Mouse (Mus musculus): ENCODE results near the gene Kctd2.

The Kctd2 gene

DNA sequence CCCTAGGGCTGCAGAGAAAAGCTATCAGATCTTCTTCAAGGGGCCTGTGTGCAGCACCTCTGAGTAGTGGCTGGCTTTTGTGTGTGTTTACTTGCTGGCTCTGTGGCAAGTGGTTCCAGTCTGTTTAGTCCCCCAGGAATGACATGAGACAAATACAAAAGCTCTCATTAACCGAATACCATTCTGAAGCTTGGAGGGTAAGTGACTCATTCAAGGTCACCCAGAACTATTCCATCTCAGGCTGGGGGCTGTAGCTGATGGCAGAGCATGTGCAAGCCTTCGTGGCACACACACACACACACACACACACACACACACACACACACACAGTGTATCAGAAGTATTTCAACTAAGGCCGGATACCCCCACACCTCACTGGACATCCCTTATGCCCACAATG, 19.8 kb upstream of the Kctd2 start:
- DNase-seq (ENCODE audit: extremely low spot score, low read depth, low spot score): no peak

DNA sequence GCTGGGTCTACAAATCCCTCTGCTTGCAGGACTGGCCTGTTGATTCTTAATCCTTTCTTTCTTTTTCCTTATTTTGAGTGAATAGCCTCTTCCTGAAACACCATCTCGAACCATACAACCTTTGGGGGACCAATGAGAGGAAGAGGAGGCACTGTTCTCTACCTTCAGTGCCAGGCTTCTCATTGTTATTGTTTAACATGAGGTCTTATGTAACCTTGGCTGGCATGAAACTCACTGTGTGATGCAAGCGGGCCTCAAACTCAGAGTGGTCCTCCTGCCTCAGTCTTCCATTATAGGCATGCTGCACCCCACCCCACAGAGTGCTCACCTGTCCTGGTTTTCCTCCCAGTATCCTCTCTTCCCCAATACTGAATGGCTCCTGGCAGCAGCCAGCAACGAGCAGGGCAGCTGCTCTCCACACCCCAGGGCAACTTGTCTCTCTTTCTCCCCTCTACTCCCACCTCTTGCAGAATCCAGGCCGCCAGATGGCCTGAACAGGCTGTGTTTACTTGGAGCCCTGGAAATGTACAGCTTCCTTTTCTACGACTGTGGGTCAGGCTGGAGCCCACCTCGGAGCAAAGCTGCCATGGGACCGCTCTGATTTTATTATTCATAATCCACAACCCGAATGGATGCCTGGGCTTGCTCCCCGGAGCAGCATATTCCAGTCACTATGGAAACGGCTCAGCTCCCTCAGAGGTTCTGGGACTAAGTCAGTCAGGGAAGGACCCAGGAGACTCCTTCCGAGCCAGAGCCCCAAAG, 19.1 kb upstream of the Kctd2 start:
- DNase-seq (ENCODE audit: extremely low spot score, low read depth, low spot score): no peak

DNA sequence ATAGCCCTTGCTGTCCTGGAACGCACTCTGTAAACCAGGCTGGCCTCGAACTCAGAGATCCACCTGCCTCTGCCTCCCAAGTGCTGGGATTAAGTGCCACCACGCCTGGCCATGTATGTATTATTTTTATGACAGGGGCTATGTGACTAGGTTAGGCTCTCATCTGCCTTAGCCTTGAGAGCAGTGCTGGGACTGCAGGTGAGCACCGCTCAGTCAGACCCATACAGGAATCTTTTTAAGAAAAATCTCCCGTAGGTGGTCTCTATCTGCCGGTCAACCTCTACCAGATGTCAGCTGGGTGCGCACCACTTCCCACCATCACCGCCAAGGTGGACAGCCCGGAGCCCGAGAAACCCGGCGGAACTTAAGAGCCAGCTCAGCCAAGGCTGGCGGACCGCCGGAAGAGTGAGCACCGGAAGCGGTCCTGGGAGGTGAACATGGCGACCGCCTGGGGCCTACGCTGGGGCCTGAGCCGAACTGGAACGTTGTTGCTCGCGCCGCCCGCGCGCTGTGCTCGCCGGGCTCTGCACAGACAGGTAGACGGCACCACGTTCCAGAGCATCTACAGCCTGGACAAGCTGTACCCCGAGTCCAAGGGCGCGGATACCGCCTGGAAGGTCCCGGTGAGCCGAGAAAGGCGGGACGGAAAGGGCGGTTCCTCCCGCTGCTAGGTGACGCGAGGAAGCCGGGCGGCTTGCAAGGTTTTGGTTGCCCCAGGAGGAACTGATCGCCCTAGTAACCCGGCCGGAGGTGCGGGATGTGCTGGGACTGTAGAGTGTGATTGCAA, 16.4 kb upstream of the Kctd2 start, which contains the start of gene Mrpl58:
TSS of gene Mrpl58 (plus strand) at position 415 of the 787 bp plus-strand sequence.
- DNase-seq (ENCODE audit: extremely low spot score, low read depth, low spot score): no peak

DNA sequence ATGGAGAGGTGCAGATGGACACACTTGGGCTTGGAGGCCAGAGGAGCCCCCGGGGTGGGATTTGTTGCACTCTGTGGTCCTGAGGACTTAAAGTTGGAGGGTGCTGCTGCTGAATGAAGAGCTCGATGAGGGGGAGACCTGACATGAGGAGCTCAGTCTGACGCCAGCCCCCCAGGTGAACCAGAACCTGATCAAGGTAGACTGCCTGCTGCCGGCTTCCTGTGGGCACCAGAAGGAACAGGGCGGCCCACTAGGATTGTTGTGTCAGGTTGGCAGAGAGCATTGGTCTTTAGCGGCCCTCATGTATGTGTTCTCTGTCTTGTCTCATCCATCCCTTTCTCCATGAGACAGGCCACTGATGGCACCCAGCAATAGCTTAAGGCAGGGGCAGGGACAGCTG, 14.2 kb upstream of the Kctd2 start:
- no peak for DNase-seq (ENCODE audit: extremely low spot score, low read depth, low spot score)

DNA sequence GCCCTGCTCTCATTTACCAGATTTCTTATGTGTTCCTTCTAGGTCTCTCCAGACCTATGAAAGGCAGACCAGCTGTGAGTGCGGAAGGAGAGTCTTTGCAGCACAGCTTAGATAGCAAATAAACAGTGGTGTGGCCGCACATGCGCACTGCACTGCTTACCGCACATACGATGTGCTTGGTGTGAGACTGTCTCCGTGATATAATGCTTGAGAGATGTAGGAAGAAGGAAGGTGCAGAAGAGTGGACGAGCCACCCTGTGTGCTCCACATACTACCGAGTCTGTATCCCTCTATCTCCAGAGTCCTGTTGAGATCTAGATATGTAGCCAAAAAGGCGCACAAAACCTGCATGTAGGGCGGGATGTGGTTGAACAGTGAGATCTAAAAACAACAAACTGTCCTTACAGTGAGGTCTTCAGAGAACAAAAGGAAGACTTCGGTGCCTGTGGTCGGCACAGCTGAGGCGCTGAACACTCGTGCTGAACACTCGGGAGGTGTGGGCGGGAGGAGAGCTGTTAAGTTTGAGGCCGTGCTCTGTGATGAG, 13.0 kb upstream of the Kctd2 start:
- no peak for DNase-seq (ENCODE audit: extremely low spot score, low read depth, low spot score)

DNA sequence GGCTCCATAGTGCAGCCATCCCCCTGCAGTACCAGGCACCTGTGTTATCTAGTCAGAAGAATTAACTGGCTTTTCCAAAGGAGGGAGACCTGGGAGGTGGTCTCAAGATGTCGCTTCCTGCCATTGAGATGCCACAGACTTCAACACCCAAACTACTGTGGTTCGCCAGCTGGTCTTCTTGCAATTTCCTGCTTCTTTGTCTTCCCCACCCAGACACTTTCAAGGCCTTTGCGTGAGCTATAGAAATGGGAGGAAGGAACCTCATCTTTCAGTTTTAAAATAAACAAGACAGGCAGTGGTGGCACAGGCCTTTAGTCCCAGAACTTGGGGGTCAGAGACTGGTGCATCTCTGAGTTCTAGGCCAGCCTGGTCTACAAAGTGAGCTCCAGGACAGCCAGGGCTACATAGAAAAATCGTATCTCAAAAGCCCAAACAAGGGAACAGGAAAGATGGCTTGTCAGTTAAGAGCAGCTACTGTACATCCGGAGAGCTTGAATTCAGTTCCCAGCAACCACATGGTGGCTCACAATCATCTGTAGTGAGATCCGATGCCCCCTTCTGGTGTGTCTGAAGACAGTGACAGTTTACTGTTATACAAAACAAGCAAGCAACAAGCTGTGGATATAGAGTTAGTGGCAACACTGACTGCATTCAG, 11.5 kb upstream of the Kctd2 start:
- DNase-seq (ENCODE audit: extremely low spot score, low read depth, low spot score): no peak

DNA sequence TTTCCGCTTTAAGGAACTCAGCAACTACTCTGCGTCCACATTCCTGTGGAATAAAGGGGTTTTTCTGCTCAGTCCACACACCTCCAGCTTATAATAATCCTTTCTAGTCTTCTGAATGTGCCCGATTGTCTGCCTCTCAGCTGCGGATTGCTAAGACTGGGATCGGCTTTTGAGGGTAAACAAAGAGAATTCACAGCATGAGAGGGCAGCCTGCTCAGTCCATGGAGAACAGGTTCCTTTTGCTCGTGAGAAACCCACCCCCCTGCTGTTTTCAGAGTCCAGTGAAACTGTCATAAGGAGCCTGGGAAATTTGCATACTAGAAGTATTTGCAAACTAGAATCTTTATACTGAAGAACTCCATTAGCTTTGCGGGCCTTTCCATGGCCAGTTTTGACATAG, 10.4 kb upstream of the Kctd2 start:
- no peak for DNase-seq (ENCODE audit: extremely low spot score, low read depth, low spot score)

DNA sequence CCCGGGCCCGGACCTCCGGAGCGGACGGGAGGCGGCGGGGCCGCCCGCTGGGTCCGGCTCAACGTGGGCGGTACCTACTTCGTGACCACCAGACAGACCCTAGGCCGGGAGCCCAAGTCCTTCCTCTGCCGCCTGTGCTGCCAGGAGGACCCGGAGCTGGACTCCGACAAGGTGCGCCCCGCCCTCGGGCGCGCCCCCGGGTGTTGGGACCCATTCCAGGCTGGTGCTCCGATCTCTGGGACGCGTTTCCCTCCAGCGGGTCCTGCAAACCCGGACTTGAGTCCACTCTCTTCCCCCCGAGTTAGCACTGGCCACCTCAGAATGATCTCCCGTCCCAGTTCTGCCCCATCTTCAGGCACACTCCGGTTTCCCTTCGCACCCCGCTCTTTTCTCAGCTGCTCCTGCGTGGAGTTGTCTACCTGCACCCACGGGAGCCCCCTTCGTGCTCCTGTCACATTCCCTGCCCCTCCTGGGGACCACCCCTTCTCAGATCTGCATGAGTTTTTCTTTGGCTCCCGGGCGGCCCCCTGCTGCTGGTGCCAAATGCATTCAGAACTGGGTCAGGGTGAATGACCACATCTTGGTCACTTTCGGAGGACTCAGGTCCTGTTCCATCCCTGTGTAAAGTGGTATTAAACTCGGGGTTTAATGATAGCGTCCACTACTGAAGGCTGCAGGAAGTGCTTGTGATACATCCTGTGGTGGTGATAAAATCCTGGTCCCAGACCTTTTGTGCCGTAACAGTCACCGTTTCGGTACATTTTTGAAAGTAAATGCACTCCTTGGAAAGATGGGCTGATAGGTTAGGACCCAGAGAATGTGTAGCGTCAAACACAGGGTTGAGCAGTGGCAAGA, 635 bp downstream of the Kctd2 start:
- no peak for DNase-seq (ENCODE audit: extremely low spot score, low read depth, low spot score)

DNA sequence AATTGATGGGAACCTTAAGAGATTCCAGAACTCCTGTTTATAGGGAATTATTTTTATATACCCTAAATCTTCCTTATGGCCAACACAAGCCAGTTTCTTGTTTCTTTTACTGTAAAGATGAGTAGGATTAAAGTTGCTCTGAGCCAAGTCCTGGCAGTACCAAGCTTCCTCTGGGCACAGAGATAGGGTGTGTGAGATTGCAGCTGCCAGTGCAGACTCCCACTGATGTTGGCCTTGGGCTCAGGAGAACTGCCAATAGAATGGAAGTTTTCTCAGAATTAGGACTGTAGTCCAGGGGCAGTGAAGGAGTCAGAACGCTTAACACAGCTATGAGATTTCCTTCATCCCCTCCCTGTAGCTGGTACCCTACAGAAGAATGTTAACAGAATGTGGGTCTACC, 1.4 kb downstream of the Kctd2 start:
- no peak for DNase-seq (ENCODE audit: extremely low spot score, low read depth, low spot score)

DNA sequence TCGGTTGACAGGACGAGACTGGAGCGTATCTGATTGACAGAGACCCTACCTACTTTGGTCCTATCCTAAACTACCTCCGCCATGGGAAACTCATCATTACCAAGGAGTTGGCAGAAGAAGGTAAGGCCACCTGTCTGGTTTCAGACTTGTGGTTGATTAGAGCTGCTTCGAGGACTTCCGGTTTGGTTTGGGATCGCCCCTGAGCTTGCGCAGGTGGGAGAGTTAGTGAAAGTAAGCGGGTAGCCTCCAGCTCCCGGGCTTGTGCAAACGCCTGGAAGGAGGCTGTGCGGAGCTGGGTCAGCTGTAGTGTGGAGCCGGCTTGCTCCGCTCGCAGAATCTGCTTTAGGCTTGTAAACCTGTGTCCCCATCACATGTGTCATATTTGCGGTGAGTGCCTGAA, 2.0 kb downstream of the Kctd2 start:
- DNase-seq (ENCODE audit: extremely low spot score, low read depth, low spot score): no peak

DNA sequence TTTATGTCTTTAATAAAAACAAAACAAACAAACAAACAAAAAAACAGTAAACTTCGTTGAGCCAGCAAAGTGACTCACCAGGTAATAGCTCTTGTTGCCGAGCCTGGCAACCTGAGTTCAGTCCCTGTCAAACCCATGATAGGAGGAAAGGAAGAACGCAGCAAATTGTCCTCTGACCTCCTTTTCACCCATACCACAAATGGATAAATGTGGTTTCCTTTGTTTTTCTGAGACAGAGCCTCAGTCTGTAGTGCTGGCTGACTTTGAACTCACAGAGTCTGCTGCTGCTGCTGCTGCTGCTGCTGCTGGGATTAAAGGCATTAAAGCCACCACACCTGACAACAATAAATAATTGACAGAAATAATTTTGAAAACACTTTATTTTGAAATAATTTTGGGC, 3.2 kb downstream of the Kctd2 start:
- DNase-seq (ENCODE audit: extremely low spot score, low read depth, low spot score): no peak

DNA sequence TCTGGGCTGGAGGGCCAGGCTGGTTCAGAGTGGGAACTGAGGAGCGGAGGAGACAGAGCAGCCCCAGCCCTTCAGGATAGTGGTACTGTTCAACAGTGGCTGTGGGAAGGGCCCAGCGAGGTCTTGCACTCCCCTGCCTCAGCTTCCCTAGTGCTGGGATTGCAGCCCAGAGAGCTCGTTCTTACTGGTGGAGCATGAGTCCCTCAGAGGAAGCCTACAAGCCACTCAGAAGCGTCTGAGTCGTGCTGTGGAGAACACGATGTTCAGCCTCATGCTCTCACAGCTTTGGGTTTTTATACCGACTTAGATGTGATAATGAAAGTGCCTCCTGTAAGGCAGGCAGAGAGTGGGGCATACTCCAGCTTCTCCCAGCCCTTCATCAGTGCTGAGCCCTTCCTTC, 4.7 kb downstream of the Kctd2 start:
- DNase-seq (ENCODE audit: extremely low spot score, low read depth, low spot score): no peak

DNA sequence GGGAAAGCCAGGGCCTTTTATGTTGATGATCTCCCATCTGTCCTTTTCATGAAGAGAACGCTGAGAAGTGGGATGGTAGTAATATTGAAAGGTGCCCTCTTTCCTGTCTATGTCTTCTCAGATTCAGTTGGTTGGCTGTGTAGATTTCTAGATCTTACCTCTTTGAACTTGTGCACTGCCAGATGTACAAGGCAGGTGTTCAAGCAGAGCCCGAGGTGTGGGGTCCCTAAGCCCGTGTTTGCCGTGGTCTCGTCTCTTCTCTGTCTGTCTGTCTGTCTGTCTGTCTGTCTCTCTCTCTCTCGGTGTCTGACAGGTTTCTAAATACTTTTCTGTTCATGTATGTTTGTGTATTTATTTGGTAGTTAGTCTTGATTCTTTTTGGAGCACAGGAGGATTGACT, 5.7 kb downstream of the Kctd2 start:
- no peak for DNase-seq (ENCODE audit: extremely low spot score, low read depth, low spot score)

DNA sequence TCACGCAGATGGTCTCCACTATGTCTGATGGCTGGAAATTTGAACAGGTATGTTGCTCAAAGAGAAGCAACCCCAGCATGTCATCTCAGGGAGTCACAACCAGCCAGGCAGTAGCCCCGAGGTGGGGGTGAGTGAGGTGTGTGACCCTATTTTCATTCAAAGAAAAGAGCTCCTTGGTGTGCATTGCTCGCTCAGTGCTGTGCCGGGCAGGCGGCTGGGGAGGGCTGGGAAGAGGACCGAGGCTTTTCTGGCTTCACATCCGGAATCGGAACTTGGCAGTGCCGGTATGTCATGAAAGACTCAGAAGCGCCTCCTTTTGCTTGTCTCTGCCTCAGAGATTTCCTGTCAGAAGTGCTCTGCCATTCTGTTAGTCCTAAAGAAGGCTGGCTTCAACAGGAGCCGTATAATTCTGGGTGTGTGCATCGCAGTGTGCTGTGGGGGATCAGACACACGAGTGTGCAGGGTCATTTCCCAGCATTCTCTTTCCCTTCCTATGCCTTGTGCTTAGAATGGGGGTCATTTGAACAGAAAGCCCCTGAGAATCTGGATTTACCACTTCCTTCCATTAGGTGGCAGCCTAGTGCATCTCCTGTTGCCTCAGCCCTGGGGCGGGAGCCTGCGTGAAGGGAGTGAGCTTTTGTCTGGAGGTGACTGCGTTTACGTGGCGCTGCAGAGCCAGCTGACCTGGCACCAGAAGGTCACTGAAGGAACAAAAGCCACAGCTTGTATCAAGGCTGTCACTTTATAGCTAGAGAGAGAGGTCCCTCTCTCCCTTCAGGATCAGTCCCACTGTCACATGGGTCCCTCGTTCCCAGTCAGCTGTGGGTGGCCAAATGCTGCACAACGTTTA, 7.8 kb downstream of the Kctd2 start:
- peak; percentile 89 for DNase-seq (ENCODE audit: extremely low spot score, low read depth, low spot score)

DNA sequence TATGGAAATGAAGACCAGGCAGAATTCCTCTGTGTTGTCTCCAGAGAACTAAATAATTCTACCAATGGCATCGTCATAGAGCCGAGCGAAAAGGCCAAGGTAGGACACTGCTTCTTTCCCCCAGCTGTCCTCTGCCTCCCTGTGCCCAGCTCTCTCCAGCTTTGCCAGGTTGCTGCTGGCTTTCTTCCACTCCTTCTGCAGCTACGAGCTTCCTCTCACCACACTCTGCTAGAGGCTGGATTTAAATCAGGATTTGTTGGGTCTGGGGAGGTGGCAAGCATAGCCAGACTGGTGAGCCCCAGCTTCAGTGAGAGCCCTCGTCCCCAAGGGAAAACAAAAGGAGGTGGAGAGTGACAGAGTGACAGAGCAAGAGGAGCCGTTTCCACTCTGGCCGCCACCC, 9.4 kb downstream of the Kctd2 start:
- no peak for DNase-seq (ENCODE audit: extremely low spot score, low read depth, low spot score)

DNA sequence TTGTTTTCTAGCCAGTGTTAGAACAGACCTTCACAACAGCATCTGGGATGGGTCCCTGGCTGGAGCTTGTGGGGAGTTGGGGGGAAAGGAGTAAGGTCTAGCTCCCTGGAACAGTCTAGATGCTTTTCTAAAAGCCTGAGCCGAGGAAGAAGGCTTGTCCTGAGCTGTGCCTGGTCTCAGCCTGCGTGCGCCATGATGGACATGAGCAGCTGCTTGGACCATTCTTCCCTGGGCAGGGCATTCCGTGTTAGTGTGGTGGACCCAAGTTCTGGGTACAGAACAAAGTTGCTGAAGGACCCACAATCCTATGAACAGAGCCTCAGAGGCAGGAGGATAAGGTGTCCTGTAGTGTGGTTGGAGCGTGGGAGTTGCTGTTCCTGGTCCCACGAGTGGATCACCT, 10.6 kb downstream of the Kctd2 start:
- no peak for DNase-seq (ENCODE audit: extremely low spot score, low read depth, low spot score)

DNA sequence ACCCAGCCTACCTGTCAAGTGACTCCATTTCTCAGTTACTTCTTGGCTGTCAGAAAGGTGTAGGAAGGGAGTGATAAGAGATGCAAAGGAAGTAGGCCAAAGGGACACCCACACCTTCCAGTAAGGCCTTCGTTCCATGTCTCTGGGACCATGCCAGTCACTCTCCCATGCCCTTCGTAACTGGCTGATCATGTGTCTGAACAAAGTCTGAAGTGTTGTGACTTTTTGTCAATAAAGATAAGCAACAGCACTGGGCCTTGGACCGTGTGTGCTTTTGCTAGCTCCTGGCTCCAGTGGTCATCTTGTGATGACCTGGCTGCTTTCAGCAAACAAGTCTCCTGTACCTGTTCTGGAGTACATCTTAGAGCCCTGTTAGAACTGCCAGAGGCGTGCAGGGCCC, 12.9 kb downstream of the Kctd2 start:
- DNase-seq (ENCODE audit: extremely low spot score, low read depth, low spot score): no peak

DNA sequence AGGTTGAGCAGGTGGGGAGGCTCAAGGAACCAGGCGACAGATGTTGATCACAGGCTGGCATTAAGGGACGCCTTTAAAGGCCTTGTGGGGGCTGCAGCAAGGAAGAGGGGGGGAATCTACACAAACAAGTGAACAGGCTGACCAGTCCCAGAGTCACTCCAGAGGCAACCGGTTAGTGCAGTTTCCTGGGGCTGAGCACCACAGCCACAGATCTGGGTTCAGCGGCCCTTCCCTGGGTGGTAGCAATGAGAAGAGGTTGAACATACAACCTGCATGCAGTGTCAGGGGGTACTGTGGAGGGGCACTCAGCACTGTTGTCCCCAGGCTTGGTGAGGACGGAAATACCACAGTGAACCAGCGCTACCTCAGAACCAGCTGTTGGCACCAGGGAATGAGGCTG, 13.4 kb downstream of the Kctd2 start:
- no peak for DNase-seq (ENCODE audit: extremely low spot score, low read depth, low spot score)

DNA sequence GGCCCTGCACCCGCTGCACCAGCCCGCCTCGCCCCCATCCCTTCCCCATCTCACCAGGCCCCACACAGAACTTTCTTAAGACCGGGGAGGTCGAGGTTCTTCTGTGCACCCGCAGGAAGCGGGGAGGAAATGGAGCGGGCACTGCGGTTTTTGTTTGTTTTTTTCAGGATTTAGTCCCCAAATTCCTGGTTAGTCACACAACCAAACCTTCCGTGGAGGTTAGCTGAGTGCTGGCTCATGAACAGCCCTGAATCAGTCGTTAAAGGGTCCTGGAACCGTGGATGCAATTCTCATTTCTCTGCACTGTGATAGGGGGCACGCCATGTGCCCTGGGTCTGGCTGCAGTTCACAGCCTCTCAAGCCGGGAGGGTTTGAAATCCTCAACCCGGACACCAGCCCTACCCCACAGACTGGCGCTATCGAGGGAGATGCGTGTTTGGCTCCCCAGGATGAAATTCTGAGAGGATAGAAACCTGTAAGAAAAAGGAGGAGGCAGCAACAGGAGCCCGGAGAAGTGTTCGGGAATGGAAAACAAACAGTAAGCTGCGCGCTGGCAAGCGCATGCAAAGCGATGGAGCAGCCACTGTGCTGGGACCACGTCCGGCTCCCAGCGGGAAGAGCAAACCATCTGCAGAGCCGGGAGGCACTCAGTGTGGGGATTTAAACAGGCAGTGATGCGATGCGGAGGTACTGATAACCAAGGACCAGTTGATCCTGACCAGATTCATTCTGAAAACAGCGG, 15.8 kb downstream of the Kctd2 start:
- no peak for DNase-seq (ENCODE audit: extremely low spot score, low read depth, low spot score)

Measured in hindlimb bud, embryonic 11.5 days (tissue).